Mouse (Mus musculus): ENCODE data around the gene Fam167b.
A peak's percentile ranks its signal among the peaks of the same experiment; 100 is the strongest.

The Fam167b gene

DNA sequence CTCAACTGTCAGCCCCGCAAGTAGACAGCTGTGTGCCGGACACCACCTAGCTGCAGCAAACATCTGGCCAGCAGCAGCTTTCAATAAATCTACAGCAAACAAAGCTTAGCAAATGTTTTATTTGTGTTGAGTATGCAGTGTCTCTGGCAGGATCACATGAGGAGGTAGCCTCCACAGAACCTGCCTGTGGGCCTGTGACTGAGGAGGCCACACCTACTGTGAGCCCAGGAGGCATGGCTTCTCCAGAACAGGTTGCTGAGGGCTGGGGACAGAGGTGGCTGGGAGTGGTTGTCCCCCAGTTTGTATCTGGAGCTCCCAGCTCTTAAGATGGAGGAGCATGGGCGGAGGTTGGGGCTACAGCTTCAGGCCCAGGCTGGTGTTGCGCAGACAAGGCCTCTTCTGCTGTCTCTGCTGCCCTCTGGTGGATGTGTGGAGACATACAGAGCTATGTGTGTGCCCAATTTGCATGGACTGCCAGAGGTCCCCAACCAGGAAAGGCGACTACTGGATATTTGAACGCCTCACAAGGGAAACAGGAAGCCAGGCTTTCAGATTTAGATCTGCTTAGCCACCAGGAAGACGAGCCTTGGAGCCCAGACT, 30.2 kb upstream of the Fam167b start:
- peak; percentile 67 to 76 for DNase-seq (ENCODE audit: low spot score in 2 of 2)

DNA sequence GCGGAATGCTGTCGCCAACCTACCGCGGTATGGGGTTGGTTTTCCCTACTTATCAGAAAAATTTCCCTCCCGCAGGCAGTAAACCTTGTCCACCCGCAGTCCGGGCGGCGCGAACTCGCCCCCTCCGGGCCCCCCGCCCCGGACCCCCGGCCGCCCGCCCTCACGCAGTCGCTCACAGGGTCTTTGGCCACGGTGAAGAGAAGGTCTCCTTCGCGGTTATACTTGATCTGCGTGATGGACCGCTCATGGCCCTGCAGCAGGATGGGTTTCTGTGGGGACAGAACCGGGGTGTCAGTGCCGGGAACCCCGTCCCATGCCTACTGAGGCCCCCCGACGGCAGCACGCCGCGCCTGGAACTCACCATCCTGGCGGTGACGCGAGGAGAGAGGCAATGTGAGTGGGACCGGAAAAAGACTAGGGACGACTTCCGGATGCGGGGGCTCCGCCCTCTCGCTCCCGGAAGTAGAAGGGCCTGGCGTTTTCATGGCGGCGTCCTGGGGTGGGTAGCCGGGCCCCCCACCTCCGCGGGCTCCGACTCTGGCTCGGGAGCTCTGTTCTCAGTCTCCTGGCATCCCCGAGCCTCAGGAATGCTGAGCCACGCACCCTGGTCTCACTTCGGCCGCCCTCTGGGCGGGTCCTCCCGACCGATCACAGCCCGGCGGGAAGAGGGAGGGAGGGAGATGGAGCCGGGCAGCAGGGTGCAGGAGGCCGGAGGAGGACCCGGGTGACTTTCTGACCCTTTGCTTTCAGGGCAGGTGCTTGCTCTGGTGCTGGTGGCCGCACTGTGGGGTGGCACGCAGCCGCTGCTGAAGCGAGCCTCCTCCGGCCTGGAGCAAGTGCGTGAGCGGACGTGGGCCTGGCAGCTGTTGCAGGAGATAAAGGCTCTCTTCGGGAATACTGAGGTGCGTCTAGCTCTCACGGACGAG, 22.1 kb upstream of the Fam167b start, which contains the start of the genes Eif3i and Tmem234:
Gene Eif3i (minus strand): TSS at position 416 of the 926 bp plus-strand sequence.
Gene Tmem234 (plus strand): TSS at position 436 of the 926 bp plus-strand sequence.
- DNase-seq (ENCODE audit: low spot score in 2 of 2), result peak; percentile 72 to 86

DNA sequence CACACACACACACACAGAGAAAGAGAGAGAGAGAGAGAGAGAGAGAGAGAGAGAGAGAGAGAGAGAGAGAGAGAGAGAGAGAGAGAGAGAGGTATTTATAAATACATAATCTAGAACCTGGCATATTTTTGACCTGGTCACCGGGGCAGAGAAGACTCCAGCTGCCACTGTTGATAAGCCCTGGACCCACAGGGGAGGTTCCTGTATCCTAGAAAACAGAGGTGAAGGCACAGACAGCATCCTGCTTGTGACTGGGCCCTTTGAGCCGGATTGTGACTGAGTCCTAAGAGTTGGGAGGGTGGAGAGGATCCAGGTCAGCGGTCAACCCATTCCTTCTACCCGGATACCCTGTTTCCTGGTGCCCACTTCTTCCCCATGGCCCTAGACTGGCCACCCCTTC, 10.5 kb upstream of the Fam167b start:
- no peak for DNase-seq (ENCODE audit: low spot score in 2 of 2)

DNA sequence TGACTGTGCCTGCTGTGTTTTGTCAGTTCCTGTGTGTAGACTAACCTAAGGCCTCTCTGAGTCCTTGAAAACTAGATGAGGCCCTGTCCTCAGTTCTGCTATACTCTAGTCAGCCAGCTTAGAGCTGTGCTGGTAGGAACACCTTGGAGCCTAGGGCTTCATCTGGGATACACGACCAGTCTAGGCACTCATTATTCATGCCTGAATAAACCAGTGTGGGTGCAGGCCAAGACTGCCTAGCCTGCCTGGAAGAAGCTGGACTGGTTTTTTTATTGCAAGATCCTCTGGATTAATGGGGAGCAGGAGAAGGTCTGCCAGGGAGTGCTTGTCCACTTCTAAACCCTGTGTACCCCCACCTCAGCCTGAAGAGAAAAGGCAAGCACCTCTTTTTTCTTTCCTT, 8.6 kb upstream of the Fam167b start:
- no peak for DNase-seq (ENCODE audit: low spot score in 2 of 2)

DNA sequence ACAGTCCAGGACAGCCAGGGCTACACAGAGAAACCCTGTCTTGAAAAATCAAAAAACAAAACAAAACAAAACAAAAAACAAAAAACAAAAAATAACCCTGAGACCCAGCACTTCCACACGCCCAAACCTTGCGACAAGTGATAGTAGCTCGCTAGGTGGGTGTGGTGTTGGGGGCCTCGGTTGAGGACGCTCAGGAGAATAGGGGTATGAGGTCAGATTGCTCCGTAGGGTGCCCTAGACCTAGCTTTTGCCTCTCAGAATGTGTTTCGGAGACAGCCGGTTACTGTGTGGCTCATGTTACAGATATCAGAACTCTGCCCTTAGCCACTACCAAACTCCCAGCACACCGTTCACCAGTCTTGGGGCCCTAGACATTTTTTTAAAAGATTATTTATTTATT, 7.4 kb upstream of the Fam167b start:
- DNase-seq (ENCODE audit: low spot score in 2 of 2), result no peak

DNA sequence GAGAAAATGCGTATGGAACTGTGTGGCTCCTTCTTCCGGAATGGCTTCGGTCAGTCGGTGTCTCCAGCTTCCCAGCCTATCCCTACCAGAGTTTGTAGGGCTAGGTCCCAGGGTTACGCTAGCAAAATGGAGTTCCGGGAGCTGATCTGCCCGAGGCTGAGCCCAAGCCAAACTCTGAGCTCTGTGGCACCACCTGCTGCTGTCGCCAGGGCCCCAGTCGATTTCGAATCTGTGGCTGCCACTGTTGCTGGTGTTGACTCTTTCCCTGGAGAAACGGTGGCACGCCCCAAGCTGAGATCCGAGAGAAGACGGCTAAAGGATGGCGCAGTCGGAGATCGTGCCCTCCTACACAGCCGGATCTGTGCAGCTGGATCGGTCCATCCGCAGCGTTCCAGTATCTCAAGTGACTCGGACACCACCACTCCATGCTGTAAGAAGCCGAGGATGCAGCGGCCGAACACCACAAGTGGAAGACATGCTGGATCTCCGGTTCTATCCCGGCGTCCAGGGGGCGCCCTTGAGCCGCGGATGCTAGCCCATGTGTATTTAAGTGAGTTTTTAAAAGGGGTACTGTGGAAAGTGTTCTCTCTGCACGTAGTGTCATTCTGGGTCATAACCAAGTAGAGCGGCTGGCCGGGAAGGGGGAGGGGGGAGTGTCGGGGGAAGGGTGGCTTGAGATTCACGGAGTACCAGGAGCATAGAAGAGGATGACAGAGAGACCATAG, 6.7 kb upstream of the Fam167b start:
- DNase-seq (ENCODE audit: low spot score in 2 of 2), result peak; percentile 79 to 84

DNA sequence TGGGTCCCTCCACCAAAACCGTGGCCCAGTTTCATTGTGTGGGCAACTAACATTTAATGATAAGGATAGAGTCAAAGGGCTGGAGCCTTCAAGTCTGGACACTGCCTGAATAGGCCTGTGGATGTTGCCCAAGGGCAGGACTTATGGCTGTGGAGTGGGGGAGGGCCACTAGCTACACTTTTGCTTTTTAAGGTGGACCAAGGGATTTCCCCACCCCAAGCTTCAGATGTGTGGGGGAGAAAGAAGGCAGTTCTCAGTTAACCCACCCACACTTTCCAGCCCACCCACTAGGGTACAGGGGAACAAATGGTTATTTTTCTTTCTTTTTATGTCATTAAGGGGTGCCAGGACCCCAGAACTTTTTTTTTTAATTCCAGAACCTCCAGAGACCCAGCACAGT, 6.0 kb upstream of the Fam167b start:
- no peak for DNase-seq (ENCODE audit: low spot score in 2 of 2)

DNA sequence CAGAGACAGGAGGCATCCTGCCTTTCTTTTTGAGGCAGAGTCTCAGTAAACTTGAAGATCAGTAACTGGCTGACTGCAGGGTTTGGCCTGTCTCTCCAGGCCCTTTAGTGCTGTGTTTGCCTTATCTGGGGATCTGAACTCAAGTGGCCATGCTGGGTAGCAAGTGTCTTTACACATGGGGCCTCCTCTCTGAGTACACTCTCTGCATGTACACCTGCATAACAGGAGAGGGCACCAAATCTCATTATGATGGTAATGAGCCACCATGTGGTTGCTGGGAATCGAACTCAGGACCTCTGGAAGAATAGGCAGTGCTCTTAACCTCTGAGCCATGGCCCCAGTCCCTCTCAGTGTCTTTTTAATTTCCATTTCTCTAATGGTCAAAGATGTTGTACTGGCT, 3.9 kb upstream of the Fam167b start:
- DNase-seq (ENCODE audit: low spot score in 2 of 2), result no peak

DNA sequence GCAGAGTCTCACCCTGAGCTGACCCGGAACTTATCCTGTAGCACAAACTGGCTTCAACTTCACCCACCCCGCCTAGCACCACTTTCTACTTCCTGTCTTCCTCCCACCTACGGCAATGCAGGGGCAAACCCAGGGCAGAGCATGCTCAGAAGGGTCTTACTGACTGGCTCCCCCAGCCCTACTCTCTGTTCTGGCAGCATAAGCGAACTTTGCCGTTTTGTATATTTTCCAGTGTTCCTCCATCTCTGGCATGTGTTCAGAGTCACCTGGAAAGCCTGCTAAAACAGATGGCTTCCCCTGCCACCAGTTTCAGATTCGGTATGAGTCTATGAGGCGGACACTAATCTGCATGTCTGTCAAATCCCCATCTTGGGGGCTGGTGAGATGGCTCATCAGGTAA, 2.0 kb upstream of the Fam167b start:
- no peak for DNase-seq (ENCODE audit: low spot score in 2 of 2)

DNA sequence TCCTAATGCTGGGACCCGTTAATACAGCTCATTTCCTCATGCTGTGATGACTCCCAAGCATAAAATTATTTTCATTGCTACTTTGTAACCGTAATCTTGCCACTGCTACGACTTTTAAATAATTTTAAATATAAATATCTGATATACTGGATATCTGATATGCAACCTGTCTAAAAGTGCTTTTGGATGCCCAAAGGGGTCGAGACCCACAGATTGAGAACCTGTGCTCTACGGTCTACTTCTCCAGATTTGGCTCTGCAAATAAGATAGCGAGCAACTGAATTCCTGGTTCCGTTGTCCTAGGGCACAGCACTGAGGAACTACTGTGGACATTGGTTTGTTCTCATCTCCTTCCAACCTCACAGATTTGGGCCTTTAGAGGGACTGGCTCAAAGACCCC, 661 bp downstream of the Fam167b start:
- no peak for DNase-seq (ENCODE audit: low spot score in 2 of 2)

DNA sequence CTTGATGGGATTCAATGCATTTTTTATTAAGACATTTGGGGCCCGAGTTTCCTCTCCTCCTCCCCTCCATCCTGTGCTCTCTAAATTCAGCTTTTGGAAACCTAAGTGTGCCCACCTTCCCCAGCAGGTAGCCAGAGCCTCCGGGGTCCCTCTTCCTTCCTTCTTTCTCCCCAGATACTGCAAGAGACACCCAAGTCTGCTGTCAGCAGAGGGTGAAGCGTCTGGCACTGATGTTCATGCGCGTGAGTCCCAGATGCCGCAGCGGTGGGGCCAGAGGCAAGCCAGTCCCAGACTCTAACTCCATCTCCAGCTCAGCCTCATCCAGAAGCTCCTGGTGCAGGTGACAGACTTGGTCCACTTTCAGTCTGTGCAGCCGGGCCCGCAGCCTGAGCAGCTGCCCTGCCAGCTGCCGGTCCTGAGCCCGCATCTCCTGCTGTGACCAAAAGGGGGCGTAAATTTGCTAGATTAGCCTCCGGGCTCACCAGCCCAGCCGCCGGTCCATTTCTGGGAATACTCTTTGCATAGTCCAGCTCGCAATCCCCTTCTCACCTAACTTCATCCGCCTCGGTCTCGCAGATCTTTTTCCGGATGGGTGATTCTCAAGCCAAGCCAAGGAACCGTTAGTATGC, 1.4 kb downstream of the Fam167b start:
- DNase-seq (ENCODE audit: low spot score in 2 of 2), result peak; percentile 44 to 65

DNA sequence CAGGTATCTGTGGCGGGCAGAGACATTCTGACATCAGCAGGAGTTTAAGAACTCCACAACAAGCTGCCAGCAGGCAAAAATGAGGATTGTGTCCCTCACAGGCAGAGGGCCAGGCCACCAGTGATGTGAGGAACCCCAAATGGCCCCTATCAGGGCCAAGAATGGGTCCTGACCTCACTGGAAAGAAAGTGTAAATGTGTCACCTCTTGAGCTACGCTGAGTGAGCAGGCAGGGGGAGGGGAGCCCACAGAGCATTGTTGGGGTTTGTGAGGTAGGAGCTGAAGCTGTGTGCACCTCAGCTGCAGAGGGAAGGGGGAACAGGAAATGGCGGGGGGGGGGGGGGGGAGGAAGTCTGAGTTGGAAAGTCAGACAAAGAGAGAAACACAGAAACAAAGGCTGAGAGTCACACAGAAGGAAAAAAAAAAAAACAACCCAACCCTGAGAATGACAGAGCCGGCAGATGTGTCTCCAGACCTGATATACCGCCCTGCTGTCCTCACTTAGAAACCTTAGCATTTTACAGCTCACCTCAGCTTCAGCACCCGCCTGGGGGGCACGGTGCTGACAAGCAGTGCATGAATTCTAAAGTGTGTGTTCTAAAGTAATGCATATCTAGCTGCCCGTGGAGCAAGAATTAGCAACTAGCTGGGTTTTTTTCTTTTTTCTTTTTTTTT, 3.0 kb downstream of the Fam167b start:
- no peak for DNase-seq (ENCODE audit: low spot score in 2 of 2)

DNA sequence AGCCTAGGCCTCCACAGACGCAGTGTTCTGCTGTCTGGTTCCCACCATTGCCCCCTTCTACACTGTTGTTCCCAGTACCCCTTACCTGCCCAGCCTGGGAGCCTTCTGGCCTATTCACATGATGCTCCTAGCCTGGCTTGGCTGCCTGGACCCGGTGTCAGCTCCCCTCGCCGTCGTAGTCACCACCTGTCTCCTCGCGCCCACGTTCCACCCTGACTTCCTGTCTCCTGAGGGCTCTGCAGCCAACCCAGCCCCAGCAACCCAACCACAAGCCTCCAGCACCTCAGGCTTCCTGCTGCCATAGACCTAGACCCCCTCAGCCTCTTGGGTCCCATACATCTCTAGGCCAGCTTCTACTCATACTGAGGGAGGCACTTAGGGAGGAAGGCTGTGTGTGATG, 4.9 kb downstream of the Fam167b start, which contains the start of gene Lck:
Gene Lck (minus strand): TSS at position 212 of the 400 bp plus-strand sequence.
- DNase-seq (ENCODE audit: low spot score in 2 of 2), result no peak

DNA sequence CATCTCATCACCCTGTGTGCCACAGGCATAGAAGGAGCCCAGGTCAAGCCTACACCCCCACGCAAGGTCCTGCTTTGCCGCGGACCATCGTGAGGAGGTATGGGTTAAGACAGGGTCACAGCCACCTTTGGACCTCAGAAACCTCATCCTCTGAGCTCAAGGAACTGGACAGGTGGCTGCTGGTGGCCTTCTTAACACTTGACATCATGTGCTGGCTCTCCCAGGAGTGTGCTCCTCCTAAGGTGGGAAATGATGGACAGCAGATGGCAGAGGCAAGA, 5.3 kb downstream of the Fam167b start:
- DNase-seq (ENCODE audit: low spot score in 2 of 2), result no peak

DNA sequence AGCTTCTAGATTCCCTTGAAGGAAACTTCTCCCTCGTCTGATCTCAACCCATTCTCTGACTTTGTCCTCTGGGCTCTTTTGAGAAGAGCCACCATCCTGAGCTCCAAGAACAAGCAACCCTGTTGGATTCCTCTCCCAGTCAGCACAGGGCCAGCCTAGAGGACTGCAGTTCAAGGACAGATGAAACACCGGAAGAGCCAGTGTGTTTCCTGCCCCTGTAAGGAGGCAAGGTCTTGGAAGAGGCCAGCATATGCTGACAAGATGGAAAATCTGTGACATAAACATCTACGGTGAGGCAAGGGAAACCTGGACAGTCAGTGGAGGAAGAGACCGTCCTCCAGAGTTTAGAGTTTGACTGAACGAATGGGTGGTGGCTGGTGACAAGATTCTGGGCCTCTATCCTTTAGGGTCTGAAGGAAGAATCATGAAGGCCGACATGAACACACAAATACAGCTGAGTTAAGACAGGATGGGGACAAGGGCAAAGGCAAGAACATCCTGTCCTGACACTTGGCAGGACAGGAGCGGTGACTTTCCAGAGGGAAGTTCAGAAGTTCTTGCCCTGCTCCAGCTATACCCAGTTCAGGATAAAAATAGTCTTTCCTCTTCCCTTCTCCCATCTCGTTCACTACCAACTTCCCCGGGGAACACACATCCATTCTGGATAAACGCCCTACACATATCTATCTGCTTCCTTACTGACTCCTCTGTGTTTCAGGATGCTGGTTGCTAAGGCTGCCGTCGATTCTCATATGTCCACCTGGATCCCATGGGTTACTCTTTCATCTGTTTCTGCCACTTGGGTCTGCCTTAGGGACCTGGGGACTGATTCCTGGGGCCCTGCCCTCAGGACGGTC, 5.9 kb downstream of the Fam167b start:
- DNase-seq (ENCODE audit: low spot score in 2 of 2), result no peak

DNA sequence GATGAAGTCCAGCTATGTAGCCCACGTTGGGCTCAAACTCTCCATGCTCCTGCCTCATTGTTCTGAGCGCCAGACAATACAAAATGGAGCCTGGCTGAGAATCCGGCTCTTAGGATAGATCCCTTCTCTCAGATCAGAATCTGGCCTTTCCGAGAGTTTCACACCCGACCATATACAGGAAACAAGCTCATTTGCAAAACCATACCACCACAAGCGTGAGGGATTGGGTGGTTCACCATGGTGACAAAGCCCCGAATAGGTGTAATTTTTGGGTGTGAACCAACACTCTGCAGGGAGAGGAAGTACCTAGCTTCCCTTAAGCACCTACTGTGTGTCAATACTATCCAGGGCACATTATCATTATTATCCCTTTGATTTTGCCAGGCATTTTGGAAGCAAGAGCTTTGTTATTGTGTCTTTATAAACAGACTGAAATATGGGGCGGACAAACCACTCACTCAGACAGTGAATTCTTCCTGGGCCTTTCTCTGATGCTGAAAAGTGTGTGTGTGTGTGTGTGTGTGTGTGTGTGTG, 6.7 kb downstream of the Fam167b start:
- no peak for DNase-seq (ENCODE audit: low spot score in 2 of 2)

DNA sequence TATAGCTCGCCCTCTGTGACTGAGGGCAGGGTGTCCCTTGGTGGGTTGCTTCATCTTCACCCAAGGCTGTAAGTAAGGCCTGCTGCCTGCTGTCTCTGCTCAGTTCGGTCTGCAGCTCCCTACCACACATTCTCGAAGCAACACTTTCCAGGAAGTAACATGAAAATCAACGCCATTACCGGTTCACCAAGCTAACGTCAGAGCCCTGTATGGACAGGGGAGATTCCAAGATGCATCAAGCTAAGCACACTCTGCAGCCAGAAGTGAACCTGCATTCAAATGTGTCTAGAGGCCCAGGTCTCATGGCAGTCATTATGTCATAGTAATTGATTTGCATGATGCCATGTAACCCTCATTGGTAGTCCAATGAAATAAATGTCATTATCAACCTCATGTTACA, 8.3 kb downstream of the Fam167b start:
- no peak for DNase-seq (ENCODE audit: low spot score in 2 of 2)

DNA sequence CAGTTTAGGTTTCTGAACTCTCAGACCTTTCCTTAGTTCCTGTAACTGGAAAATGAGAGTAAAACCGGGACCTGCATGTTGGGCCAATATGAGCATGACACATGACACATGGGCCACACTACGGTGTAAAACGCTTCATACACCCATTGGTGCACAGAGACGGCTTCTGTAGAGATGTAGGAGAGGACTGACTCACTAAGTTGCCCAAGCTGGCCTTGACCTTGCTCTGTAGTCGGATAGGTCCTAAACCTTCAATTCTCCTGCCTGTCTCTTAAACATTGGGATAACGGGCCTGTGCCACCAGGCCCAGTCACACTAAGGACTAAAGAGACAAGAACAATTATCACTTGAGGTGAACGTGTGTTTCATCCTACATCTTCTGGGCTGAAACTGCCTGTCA, 10.0 kb downstream of the Fam167b start:
- no peak for DNase-seq (ENCODE audit: low spot score in 2 of 2)

DNA sequence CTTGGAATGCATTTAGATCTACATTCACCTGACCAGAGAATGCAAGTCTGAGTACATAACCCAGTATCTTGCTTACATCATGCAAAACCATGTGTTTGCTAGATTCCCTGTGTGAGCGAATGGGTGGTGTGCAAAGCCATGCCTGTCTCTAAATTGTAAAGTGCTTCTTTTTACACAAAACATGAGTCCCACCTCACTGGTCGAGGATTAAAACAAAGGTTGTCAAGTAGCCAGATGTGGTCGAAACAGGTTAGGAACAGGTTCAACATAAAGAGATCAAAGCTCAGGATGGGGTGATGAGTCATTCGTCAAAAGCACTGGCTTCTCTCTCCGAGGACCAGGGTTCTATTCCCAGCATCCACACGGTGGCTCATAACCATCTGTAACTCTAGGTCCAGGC, 13.2 kb downstream of the Fam167b start:
- DNase-seq (ENCODE audit: low spot score in 2 of 2), result no peak

DNA sequence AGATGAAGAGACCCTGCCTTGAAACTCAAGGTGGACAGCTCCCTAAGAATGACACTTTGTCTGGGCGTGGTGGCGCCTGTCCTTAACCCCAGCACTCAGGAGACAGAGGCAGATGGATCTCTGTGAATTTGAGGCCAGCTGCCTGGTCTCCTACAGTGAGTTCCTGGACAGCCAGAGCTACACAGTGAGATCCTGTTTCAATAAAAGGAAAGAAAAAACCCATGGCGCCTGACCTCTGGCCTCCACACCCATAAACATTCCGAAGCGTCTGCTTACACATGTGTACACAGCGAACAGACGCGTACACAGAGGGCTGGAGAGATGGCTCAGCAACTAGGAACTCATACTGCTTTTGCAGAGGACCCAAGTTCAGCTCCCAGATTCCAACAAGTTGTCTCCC, 14.6 kb downstream of the Fam167b start:
- DNase-seq (ENCODE audit: low spot score in 2 of 2), result no peak
